Mouse (Mus musculus) embryonic fibroblast, embryonic 13.5 days (primary cell): ENCODE measurements around the gene Prpf8. TPM values are rescaled to one million over a fixed set of nuclear protein-coding genes. Genes with fewer than 3 reads are reported as not detected.
A peak's percentile ranks its signal among the peaks of the same experiment; 100 is the strongest.
"Not testable (repeated sequence)": the region's sequence is repeated elsewhere in the genome, so short reads cannot be mapped to it uniquely, and the experiment has no call there.

Experiments
- H3K27ac ChIP-seq: 2 replicates; pipeline ENCODE4 v1.5.1; 2012; ENCODE audit warnings: low read length, control low read depth, inconsistent platforms; ENCODE audit not compliant: insufficient read depth
- H3K4me1 ChIP-seq: 2 replicates; pipeline ENCODE4 v1.6.1; 2011; ENCODE audit warnings: low read length; ENCODE audit not compliant: control insufficient read depth, insufficient read depth
- H3K4me3 ChIP-seq: 2 replicates; pipeline ENCODE4 v1.5.1; 2011; ENCODE audit warnings: mild to moderate bottlenecking, control low read depth, low read length; ENCODE audit not compliant: insufficient read depth
- CTCF ChIP-seq: IDR thresholded peaks from 2 replicates; pipeline ENCODE4 v1.5.1; 2011; ENCODE audit warnings: mild to moderate bottlenecking, control low read depth, low read length, moderate library complexity, borderline replicate concordance; ENCODE audit not compliant: insufficient read depth
- POLR2A ChIP-seq: IDR thresholded peaks from 2 replicates; pipeline ENCODE4 v1.6.1; 2011; ENCODE audit warnings: low read depth, mild to moderate bottlenecking, control low read depth, low read length, moderate library complexity
- polyA plus RNA-seq: library from polyadenylated mRNA; stranded (reverse); fragments of >200 nt; gene quantifications from 2 replicates; pipeline ENCODE4 v1.2.4, GENCODE M21; 2011; ENCODE audit warnings: low read depth; ENCODE audit not compliant: missing spikeins, insufficient read length

Prpf8 gene
- polyA plus RNA-seq, 1 experiment: 132 TPM

GRCm38 (mm10) chr11:75450936-75451335, 35.7 kb upstream of the Prpf8 start:
- H3K27ac ChIP-seq: no peak overlapping the region
- no peak overlapping the region for H3K4me3 ChIP-seq
- TF ChIP-seq CTCF (no peak), POLR2A (no peak)
- H3K4me1 ChIP-seq: no peaks in the 10 kb centered on the region; the same call in 1 of the 2 replicates

- no peak overlapping the region for H3K4me3 ChIP-seq
- TF ChIP-seq POLR2A (no peak), CTCF (no peak)
- H3K4me1 ChIP-seq: no peaks in the 10 kb centered on the region; the same call in 1 of the 2 replicates
- no peak overlapping the region for H3K27ac ChIP-seq
Observed at GRCm38 (mm10) chr11:75452081-75452480, 34.5 kb upstream of the Prpf8 start.

- H3K4me3 ChIP-seq: no peak overlapping the region
- no peak for TF ChIP-seq POLR2A
- TF ChIP-seq CTCF: no peak
Observed at GRCm38 (mm10) chr11:75452812-75453557, 33.6 kb upstream of the Prpf8 start.

GRCm38 (mm10) chr11:75453991-75454930, 32.4 kb upstream of the Prpf8 start, which contains the start of gene Wdr81:
TSS of gene Wdr81 (minus strand) at chr11:75454717.
- Histone ChIP-seq H3K4me1 (peaks cover 7% of the 10 kb centered on the region), H3K4me3 (peak within 1 kb of the TSS; percentile 70), H3K27ac (0 out of 2 replicates have a peak within 1 kb of the TSS, but pooled peaks have one; percentile 36)
- peak; percentile 65 for TF ChIP-seq POLR2A
- TF ChIP-seq CTCF: peak; percentile 46; the same call in 1 of the 2 replicates

More at GRCm38 (mm10) chr11:75452812-75453557, 33.6 kb upstream of the Prpf8 start:
- Histone ChIP-seq H3K27ac (no peak overlapping the region), H3K4me1 (no peaks in the 10 kb centered on the region; the same call in 1 of the 2 replicates)

- peaks cover 14% of the 10 kb centered on the region for H3K4me1 ChIP-seq
- 0 out of 2 replicates have a peak overlapping the region, but pooled peaks have one; percentile 36 for H3K27ac ChIP-seq
- TF ChIP-seq POLR2A (no peak; the same call in 1 of the 2 replicates), CTCF (no peak)
- H3K4me3 ChIP-seq: no peak overlapping the region
Observed at GRCm38 (mm10) chr11:75455041-75455736, 31.4 kb upstream of the Prpf8 start.

- not testable (repeated sequence) for H3K4me3 ChIP-seq, H3K27ac ChIP-seq
- H3K4me1 ChIP-seq: peaks cover 14% of the 10 kb centered on the region
Observed at GRCm38 (mm10) chr11:75455971-75456370, 30.6 kb upstream of the Prpf8 start.

GRCm38 (mm10) chr11:75456440-75456871, 30.2 kb upstream of the Prpf8 start:
- Histone ChIP-seq H3K27ac (no peak overlapping the region), H3K4me1 (peaks cover 14% of the 10 kb centered on the region), H3K4me3 (no peak overlapping the region)
- no peak for TF ChIP-seq CTCF
- TF ChIP-seq POLR2A: no peak

- TF ChIP-seq CTCF: no peak
- no peak for TF ChIP-seq POLR2A
- Histone ChIP-seq H3K4me3 (no peak overlapping the region), H3K27ac (peak overlapping the region; percentile 100), H3K4me1 (peaks cover 14% of the 10 kb centered on the region)
Observed at GRCm38 (mm10) chr11:75458169-75458568, 28.4 kb upstream of the Prpf8 start.

- TF ChIP-seq POLR2A (no peak), CTCF (no peak)
- no peak overlapping the region for H3K4me3 ChIP-seq
- H3K27ac ChIP-seq: peak overlapping the region; percentile 100
- H3K4me1 ChIP-seq: peaks cover 14% of the 10 kb centered on the region
Observed at GRCm38 (mm10) chr11:75458628-75459041, 28.0 kb upstream of the Prpf8 start.
